Mouse (Mus musculus): Measurements from ENCODE around the gene Usp9y. TPM values are rescaled to one million over a fixed set of nuclear protein-coding genes. Genes with fewer than 3 reads are reported as not detected.

Gene Usp9y
- not detected in 2 replicates for polyA plus RNA-seq (2016; fragmentation: Nextera tagmentation; extraction: Ambion mirVana)

GRCm38 (mm10) chrY:1459682-1460081 is at the start of gene Usp9y:
Usp9y (minus strand) TSS chrY:1459782.
- H3K27ac ChIP-seq, result no peak within 1 kb of the TSS
- H3K4me3 ChIP-seq, result no peak within 1 kb of the TSS
- H3K36me3 ChIP-seq, result no peaks in the 10 kb centered on the region
- no peak within 1 kb of the TSS for H3K9ac ChIP-seq
- no peaks in the 10 kb centered on the region for H3K27me3 ChIP-seq
- no peaks in the 10 kb centered on the region for H3K4me1 ChIP-seq
- 93% methylated on average over 13 of the region's 13 CpGs for WGBS
- H3K9me3 ChIP-seq (replicated peaks), result no peaks in the 10 kb centered on the region
- no peak for ATAC-seq (ENCODE audit: low FRiP score)
- H3K4me2 ChIP-seq (replicated peaks), result no peak within 1 kb of the TSS

GRCm38 (mm10) chrY:1293708-1294107 is 165.9 kb downstream of the Usp9y start:
- Histone ChIP-seq H3K4me3 (no peak overlapping the region), H3K4me1 (no peaks in the 10 kb centered on the region), H3K4me2 (replicated peaks) (no peak overlapping the region), H3K36me3 (no peaks in the 10 kb centered on the region), H3K9me3 (replicated peaks) (no peaks in the 10 kb centered on the region), H3K27me3 (no peaks in the 10 kb centered on the region), H3K9ac (no peak overlapping the region), H3K27ac (no peak overlapping the region)
- no peak for ATAC-seq (ENCODE audit: low FRiP score)

GRCm38 (mm10) chrY:1286171-1286795 is 173.3 kb downstream of the Usp9y start, which contains the start of gene Ddx3y:
Ddx3y (minus strand) TSS chrY:1286629.
- peak within 1 kb of the TSS; percentile 38 for H3K4me2 ChIP-seq (replicated peaks)
- peak; percentile 85 for ATAC-seq (ENCODE audit: low FRiP score)
- 0 out of 2 replicates have a peak within 1 kb of the TSS, but pooled peaks have one; percentile 8 for H3K9ac ChIP-seq
- H3K4me3 ChIP-seq, result peak within 1 kb of the TSS; percentile 35
- no peaks in the 10 kb centered on the region for H3K4me1 ChIP-seq
- H3K27ac ChIP-seq, result peak within 1 kb of the TSS; percentile 40; the same call in 1 of the 2 replicates
- H3K27me3 ChIP-seq, result no peaks in the 10 kb centered on the region
- no peaks in the 10 kb centered on the region for H3K9me3 ChIP-seq (replicated peaks)
- WGBS, result 8% methylated on average over 28 of the region's 31 CpGs
- H3K36me3 ChIP-seq, result no peaks in the 10 kb centered on the region

GRCm38 (mm10) chrY:1285735-1286134 is 173.8 kb downstream of the Usp9y start:
- Histone ChIP-seq H3K36me3 (no peaks in the 10 kb centered on the region), H3K4me3 (peak overlapping the region; percentile 35), H3K9ac (0 out of 2 replicates have a peak overlapping the region, but pooled peaks have one; percentile 8), H3K27me3 (no peaks in the 10 kb centered on the region), H3K27ac (0 out of 2 replicates have a peak overlapping the region, but pooled peaks have one; percentile 40), H3K9me3 (replicated peaks) (no peaks in the 10 kb centered on the region), H3K4me1 (no peaks in the 10 kb centered on the region), H3K4me2 (replicated peaks) (peak overlapping the region; percentile 38)
- 12% methylated on average over 11 of the region's 12 CpGs for WGBS
- ATAC-seq (ENCODE audit: low FRiP score), result no peak; the same call in 1 of the 2 replicates

Other genes starting within 250 kb of the Usp9y start
- 16.5 and 18.9 TPM in 2 replicates for gene Uty, start 214.0 kb downstream of the Usp9y start, polyA plus RNA-seq (2016; fragmentation: Nextera tagmentation; extraction: Ambion mirVana)
- gene Ddx3y, start 173.2 kb downstream of the Usp9y start, polyA plus RNA-seq (2016; fragmentation: Nextera tagmentation; extraction: Ambion mirVana), result 18.2 and 21.6 TPM in 2 replicates